Mouse (Mus musculus): ENCODE measurements around the gene Vapb. TPM values are rescaled to one million over a fixed set of nuclear protein-coding genes. Genes with fewer than 3 reads are reported as not detected.

Gene Vapb
- polyA plus RNA-seq, 1 experiment from 2014 or later: 11.7 TPM

DNA sequence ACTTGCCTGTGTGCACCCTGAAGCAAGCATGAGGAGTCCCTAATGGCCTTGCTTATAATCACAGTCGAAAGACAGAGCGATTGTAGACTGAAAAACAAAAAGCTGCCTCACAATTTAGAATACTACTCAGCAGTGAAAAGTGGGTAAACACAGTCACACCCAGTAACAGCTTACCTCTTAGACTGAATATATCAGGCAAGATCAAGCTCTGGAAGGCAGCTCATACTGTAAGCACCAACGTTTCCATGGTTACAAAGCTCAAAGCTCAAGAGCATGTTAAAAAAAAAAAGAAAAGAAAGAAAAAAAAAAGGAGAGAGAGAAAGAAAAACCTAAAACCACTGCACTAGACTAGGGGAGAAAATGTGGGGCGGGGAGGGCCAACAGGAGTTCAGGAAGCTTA lies 89.0 kb downstream of the Vapb start:
- Histone ChIP-seq H3K9me3 (ENCODE audit: control insufficient read depth, low read length) (no peaks in the 10 kb centered on the region), H3K36me3 (ENCODE audit: control insufficient read depth, insufficient read depth, low read length) (no peaks in the 10 kb centered on the region), H3K27me3 (replicated peaks; ENCODE audit: control insufficient read depth, insufficient read depth, low read length) (no peaks in the 10 kb centered on the region), H3K27ac (ENCODE audit: low read depth) (no peak overlapping the region), H3K9ac (ENCODE audit: low read length) (no peak overlapping the region), H3K4me1 (replicated peaks; ENCODE audit: control insufficient read depth, insufficient read depth, low read length) (no peaks in the 10 kb centered on the region), H3K4me2 (ENCODE audit: low read length) (no peak overlapping the region), H3K4me3 (ENCODE audit: low read depth, low read length) (no peak overlapping the region)
- WGBS: 93% methylated on average over 4 of the region's 4 CpGs
- ATAC-seq (replicated peaks; ENCODE audit: low FRiP score, low TSS enrichment, low read depth): no peak
- no peak for DNase-seq (ENCODE audit: low spot score)

- H3K36me3 ChIP-seq (ENCODE audit: control insufficient read depth, insufficient read depth, low read length): no peaks in the 10 kb centered on the region
- H3K27me3 ChIP-seq (replicated peaks; ENCODE audit: control insufficient read depth, insufficient read depth, low read length): no peaks in the 10 kb centered on the region
- H3K4me2 ChIP-seq (ENCODE audit: low read length): no peak overlapping the region
- no peak for DNase-seq (ENCODE audit: low spot score)
- no peaks in the 10 kb centered on the region for H3K9me3 ChIP-seq (ENCODE audit: control insufficient read depth, low read length)
- no peak overlapping the region for H3K27ac ChIP-seq (ENCODE audit: low read depth)
- no peak for ATAC-seq (replicated peaks; ENCODE audit: low FRiP score, low TSS enrichment, low read depth)
- no peak overlapping the region for H3K4me3 ChIP-seq (ENCODE audit: low read depth, low read length)
- whole genome bisulfite sequencing: 86% methylated on average over 9 of the region's 9 CpGs
- no peaks in the 10 kb centered on the region for H3K4me1 ChIP-seq (replicated peaks; ENCODE audit: control insufficient read depth, insufficient read depth, low read length)
- no peak overlapping the region for H3K9ac ChIP-seq (ENCODE audit: low read length)
These were observed 89.9 kb downstream of the Vapb start for GRCm38 (mm10) chr2:173827228-173827627.

DNA sequence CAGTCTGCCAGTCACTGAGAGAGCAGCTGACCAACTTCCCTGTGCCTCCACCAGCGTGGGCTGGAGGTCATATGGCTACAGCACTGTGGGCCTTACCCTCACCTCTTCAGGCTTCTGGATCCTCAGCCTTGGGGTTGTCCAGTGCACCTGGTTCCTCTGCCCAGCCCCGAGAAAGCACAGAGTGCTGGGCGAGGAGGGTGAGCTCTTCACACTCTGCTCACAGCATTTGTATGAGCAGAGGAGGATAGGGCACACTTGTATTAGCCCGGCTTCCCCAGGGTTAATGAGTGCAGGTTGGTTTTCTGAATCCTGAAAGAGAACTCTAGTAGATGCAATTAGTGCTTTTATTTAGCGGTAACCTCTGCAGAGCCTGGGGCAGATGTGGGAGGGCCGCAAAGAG lies 90.8 kb downstream of the Vapb start:
- ATAC-seq (replicated peaks; ENCODE audit: low FRiP score, low TSS enrichment, low read depth) (no peak), DNase-seq (ENCODE audit: low spot score) (no peak)
- WGBS: 91% methylated on average over 6 of the region's 6 CpGs
- Histone ChIP-seq H3K4me2 (ENCODE audit: low read length) (no peak overlapping the region), H3K27me3 (replicated peaks; ENCODE audit: control insufficient read depth, insufficient read depth, low read length) (no peaks in the 10 kb centered on the region), H3K27ac (ENCODE audit: low read depth) (no peak overlapping the region), H3K36me3 (ENCODE audit: control insufficient read depth, insufficient read depth, low read length) (no peaks in the 10 kb centered on the region), H3K9me3 (ENCODE audit: control insufficient read depth, low read length) (no peaks in the 10 kb centered on the region), H3K9ac (ENCODE audit: low read length) (no peak overlapping the region), H3K4me3 (ENCODE audit: low read depth, low read length) (no peak overlapping the region), H3K4me1 (replicated peaks; ENCODE audit: control insufficient read depth, insufficient read depth, low read length) (no peaks in the 10 kb centered on the region)

DNA sequence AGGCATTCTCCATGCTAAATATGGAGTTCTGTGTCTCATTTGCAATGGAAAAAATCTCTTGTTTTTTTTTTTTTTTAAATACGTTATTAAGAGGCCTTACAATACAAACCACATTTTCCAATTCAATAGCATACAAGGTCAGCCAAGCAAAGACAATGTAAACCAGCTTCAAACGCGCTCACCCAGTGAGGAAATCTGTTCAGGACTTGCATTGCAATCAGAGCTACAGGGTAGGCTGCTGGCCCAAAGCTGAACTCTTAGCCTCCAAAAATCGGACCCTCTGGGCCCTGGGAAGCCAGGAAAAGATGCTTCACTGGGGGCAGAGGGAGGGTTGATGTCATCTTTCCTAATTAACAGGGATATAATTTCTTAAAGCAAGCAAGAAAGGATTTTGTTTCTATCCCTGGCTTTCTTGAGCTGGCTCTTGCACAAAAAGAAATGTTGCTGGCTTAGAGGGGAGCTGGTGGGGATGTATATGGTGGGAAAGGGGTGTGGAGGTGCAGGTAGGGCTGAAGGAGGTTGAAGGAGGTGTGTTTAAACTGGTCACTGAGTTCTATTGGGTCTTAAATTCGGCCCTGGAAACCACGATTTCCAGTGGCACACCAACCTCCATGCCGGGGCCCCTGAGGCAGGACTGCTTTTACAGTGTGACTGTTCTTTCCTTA lies 95.6 kb downstream of the Vapb start:
- ATAC-seq (replicated peaks; ENCODE audit: low FRiP score, low TSS enrichment, low read depth): no peak
- Histone ChIP-seq H3K9me3 (ENCODE audit: control insufficient read depth, low read length) (no peaks in the 10 kb centered on the region), H3K4me1 (replicated peaks; ENCODE audit: control insufficient read depth, insufficient read depth, low read length) (no peaks in the 10 kb centered on the region), H3K27ac (ENCODE audit: low read depth) (no peak overlapping the region), H3K9ac (ENCODE audit: low read length) (no peak overlapping the region), H3K4me3 (ENCODE audit: low read depth, low read length) (no peak overlapping the region), H3K27me3 (replicated peaks; ENCODE audit: control insufficient read depth, insufficient read depth, low read length) (no peaks in the 10 kb centered on the region), H3K36me3 (ENCODE audit: control insufficient read depth, insufficient read depth, low read length) (no peaks in the 10 kb centered on the region), H3K4me2 (ENCODE audit: low read length) (no peak overlapping the region)
- WGBS: 78% methylated on average over 7 of the region's 7 CpGs
- no peak for DNase-seq (ENCODE audit: low spot score)

Small RNA genes lying within 50 kb of the gene (microRNA-seq; reads per million reads assigned to microRNA genes)
- not detected for gene Mir6340

Other genes with a start within 250 kb of the Vapb start
- gene 1700021F07Rik, start 214.9 kb upstream of the Vapb start, polyA plus RNA-seq (2014; fragmentation: Nextera tagmentation; extraction: Ambion mirVana): not detected in 2 replicates
- not detected in 2 replicates for gene Ankrd60, start 159.1 kb upstream of the Vapb start, polyA plus RNA-seq (2014; fragmentation: Nextera tagmentation; extraction: Ambion mirVana)
- gene Rab22a, start 77.8 kb upstream of the Vapb start, polyA plus RNA-seq (2014; fragmentation: Nextera tagmentation; extraction: Ambion mirVana): 33.0 and 34.5 TPM in 2 replicates
- not detected in 2 replicates for gene 1700010B08Rik, start 18.1 kb upstream of the Vapb start, polyA plus RNA-seq (2014; fragmentation: Nextera tagmentation; extraction: Ambion mirVana)